Mouse (Mus musculus) midbrain, embryonic 16.5 days (tissue): ENCODE data around the gene Mb. TPM values are rescaled to one million over a fixed set of nuclear protein-coding genes. Genes with fewer than 3 reads are reported as not detected.

Source experiments
- ATAC-seq: fragments of 200-750 bp; cut with Nextera tagmentation; 2 replicates; pipeline ENCODE4 v1.8.0; 2017; ENCODE audit warnings: moderate TSS enrichment
- H3K27ac ChIP-seq: fragments of 300-500 bp; sonication (generic); 2 replicates; pipeline ENCODE4 v1.5.1; 2014; ENCODE audit warnings: mild to moderate bottlenecking, low read length, mixed read lengths
- H3K27me3 ChIP-seq: fragments of 300-500 bp; sonication (generic); 2 replicates; pipeline ENCODE4 v1.6.1; 2014; ENCODE audit warnings: low read depth, low read length, mixed read lengths; ENCODE audit not compliant: control insufficient read depth, insufficient read depth
- H3K36me3 ChIP-seq: fragments of 300-500 bp; sonication (generic); 2 replicates; pipeline ENCODE4 v1.6.1; 2014; ENCODE audit warnings: mild to moderate bottlenecking, low read length, moderate library complexity, mixed read lengths; ENCODE audit not compliant: control insufficient read depth, insufficient read depth
- H3K4me1 ChIP-seq: fragments of 300-500 bp; sonication (generic); 2 replicates; pipeline ENCODE4 v1.6.1; 2014; ENCODE audit warnings: mild to moderate bottlenecking, low read length, mixed read lengths; ENCODE audit not compliant: control insufficient read depth, insufficient read depth
- H3K4me2 ChIP-seq: fragments of 300-500 bp; sonication (generic); 2 replicates; pipeline ENCODE4 v1.6.1; 2014; ENCODE audit warnings: mild to moderate bottlenecking, low read length, mixed read lengths
- H3K4me3 ChIP-seq: fragments of 300-500 bp; sonication (generic); 2 replicates; pipeline ENCODE4 v1.5.1; 2014; ENCODE audit warnings: low read depth, mild to moderate bottlenecking, low read length, moderate library complexity, mixed read lengths
- H3K9ac ChIP-seq: fragments of 300-500 bp; sonication (generic); 2 replicates; pipeline ENCODE4 v1.6.1; 2014; ENCODE audit warnings: low read depth, low read length, mixed read lengths
- H3K9me3 ChIP-seq: fragments of 300-500 bp; sonication (generic); replicated peaks from 2 replicates; pipeline ENCODE4 v1.6.1; 2014; ENCODE audit warnings: mild to moderate bottlenecking, low read length, mixed read lengths; ENCODE audit not compliant: control insufficient read depth, poor library complexity, severe bottlenecking
- WGBS: fragments of 180-500 bp; shearing (Covaris S2); extraction: QIAGEN DNeasy Blood & Tissue Kit; methylation state at CpG from one replicate; pipeline ENCODE4 v1.1.7; 2014; 5-methylcytosine and 5-hydroxymethylcytosine counted together
- polyA plus RNA-seq: library from polyadenylated mRNA; unstranded; fragments of >200 nt; fragmentation: Nextera tagmentation; extraction: Ambion mirVana; gene quantifications from 2 replicates; pipeline ENCODE4 v1.2.1, GENCODE M21; 2015

The Mb gene
- polyA plus RNA-seq, 1 experiment from 2014 or later = 0.40 TPM

DNA sequence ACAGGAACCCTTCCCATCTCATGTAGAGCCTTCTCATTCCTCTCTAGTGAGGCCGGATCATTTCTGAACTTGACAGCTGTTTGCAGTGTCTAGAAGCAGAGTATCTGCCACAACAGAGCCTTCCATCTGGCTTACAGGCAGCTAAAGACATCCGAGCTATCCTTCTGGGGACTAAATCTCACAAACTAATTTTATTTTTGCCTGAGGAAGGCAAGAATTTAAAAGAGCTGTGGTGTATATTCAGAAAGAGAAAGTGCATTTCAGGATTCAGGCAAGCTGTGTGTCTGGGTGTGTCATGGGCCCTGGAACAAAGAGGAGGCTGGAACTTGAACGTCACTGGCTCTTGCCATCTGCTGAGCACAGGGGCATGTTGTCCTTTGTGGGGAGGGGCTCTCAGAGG lies 56.1 kb downstream of the Mb start:
- Histone ChIP-seq H3K9me3 (no peaks in the 10 kb centered on the region), H3K27me3 (no peaks in the 10 kb centered on the region), H3K4me3 (no peak overlapping the region), H3K4me1 (no peaks in the 10 kb centered on the region), H3K27ac (no peak overlapping the region), H3K36me3 (no peaks in the 10 kb centered on the region), H3K4me2 (no peak overlapping the region), H3K9ac (no peak overlapping the region)
- 77% methylated on average over 3 of the region's 3 CpGs for WGBS
- no peak for ATAC-seq

DNA sequence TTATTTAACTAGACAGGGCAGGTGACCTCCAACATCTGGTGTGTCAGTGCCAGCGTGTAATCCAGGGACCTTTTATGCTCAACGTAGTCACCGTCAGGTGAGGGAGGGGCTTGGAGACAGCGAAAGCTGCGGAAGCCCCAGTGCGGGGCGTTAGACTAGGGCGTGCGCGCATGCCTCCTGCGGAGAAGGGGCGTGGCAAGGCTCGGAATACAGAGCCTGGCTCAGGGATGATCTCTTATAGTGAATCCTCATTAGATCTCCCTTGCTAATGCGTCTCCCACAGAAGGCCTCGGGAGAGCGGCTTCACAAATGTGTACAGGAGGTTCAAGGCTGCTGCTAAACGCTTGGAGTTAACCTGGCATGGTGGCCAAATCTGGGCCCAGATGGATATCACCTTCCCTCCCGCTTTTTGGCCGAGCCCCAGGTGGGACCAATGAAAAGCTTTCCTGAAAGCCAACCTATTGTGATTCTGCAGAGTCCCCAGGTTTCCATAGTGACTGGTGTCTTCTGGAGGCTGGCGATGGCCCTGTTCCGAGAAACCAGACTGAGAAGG lies 62.9 kb downstream of the Mb start:
- H3K36me3 ChIP-seq = no peaks in the 10 kb centered on the region
- peak; percentile 96 for ATAC-seq
- H3K9me3 ChIP-seq = no peaks in the 10 kb centered on the region
- peak overlapping the region; percentile 59 for H3K9ac ChIP-seq
- no peaks in the 10 kb centered on the region for H3K27me3 ChIP-seq
- H3K4me2 ChIP-seq = peak overlapping the region; percentile 57
- H3K4me3 ChIP-seq = peak overlapping the region; percentile 38
- peaks cover 6% of the 10 kb centered on the region; the same call in 1 of the 2 replicates for H3K4me1 ChIP-seq
- H3K27ac ChIP-seq = peak overlapping the region; percentile 81
- 2% methylated on average over 21 of the region's 21 CpGs for WGBS

DNA sequence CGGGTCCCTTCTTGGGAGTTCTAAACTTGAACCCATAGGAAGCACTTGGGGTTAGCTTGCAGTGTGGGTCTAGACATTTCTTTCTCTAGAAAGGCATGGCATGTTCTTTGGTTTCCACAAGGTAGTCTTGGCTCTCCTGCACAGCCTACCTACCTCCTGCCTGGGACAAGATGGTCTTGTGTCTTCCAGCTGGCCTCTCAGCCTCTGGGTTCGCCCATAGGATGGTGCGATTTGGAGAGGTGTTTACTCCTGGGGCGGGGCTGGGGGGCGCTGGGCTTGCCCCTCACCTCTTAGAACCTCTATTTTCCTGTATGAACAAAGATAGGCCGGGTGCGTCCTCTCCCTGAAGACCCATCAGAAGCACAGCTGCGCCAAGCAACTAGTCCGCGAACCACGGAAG lies 63.3 kb downstream of the Mb start:
- Histone ChIP-seq H3K9ac (peak overlapping the region; percentile 59), H3K9me3 (no peaks in the 10 kb centered on the region), H3K36me3 (no peaks in the 10 kb centered on the region), H3K4me1 (peaks cover 6% of the 10 kb centered on the region; the same call in 1 of the 2 replicates), H3K27me3 (no peaks in the 10 kb centered on the region), H3K4me3 (peak overlapping the region; percentile 38), H3K27ac (peak overlapping the region; percentile 81), H3K4me2 (peak overlapping the region; percentile 57)
- WGBS = 13% methylated on average over 11 of the region's 11 CpGs
- no peak; the same call in none of the 2 replicates for ATAC-seq

DNA sequence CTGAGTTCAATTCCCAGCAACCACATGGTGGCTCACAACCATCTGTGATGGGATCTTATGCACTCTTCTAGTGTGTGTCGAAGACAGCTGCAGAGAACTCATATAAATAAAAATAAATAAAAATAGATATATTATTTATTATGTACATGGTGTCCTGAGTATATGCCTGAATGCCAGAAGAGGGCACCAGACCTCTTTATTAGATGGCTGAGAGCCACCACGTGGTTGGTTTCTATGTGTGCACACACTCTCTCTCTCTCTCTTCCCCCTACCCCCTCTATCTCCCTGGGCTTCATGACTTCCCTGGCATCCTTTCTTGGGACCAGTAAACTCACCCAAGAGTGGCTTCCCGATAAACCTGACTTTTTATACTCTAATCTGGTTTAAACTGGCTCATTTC lies 67.7 kb downstream of the Mb start:
- Histone ChIP-seq H3K9ac (no peak overlapping the region), H3K36me3 (no peaks in the 10 kb centered on the region), H3K4me1 (peaks cover under 1% of the 10 kb centered on the region; the same call in 1 of the 2 replicates), H3K27me3 (no peaks in the 10 kb centered on the region), H3K4me3 (no peak overlapping the region), H3K4me2 (no peak overlapping the region), H3K9me3 (no peaks in the 10 kb centered on the region), H3K27ac (no peak overlapping the region)
- WGBS = 54% methylated on average over 3 of the region's 3 CpGs
- no peak for ATAC-seq

DNA sequence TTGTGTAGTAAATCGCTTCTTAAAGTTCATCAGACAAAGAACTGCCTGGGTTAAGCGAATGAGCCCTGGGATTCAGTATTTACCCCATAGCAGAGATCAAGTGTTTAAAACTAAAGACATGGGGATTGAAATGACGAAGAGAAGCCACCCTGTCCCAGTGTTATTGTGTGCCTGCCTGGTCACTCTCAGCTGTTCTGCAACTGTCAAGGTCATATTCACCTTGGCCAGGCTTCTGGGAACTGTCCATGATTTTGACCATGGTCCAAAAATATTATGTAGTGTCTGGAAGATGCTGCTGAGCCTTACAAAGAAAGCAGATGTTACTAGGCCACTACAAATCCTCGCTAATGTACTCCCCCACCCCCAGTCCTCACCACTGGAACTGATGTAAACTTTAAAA lies 70.7 kb downstream of the Mb start:
- Histone ChIP-seq H3K27ac (no peak overlapping the region), H3K9ac (no peak overlapping the region), H3K4me3 (no peak overlapping the region), H3K27me3 (no peaks in the 10 kb centered on the region), H3K4me2 (no peak overlapping the region), H3K9me3 (no peaks in the 10 kb centered on the region), H3K36me3 (no peaks in the 10 kb centered on the region), H3K4me1 (no peaks in the 10 kb centered on the region)
- WGBS = 81% methylated on average over 4 of the region's 4 CpGs
- ATAC-seq = no peak

DNA sequence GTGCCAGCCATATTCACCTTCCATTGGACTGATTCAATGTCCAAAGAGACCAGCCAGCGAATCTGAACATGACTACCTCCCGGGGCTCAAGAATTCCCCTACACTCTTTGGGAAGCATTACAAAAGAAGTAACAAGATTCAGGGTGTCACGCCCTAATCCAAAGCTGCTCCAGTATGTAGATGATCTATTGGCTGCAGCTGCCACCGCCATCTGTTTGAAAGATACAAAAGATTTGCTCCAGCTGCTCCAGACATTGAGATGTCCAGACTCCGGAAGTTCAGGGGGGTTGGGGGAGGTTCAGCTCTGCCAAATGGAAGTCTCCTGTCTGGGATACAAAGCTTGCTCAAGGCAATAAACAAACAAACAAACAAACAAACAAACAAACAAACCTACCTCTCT lies 73.9 kb downstream of the Mb start:
- Histone ChIP-seq H3K9me3 (no peaks in the 10 kb centered on the region), H3K27ac (no peak overlapping the region), H3K36me3 (no peaks in the 10 kb centered on the region), H3K4me2 (no peak overlapping the region), H3K27me3 (no peaks in the 10 kb centered on the region), H3K4me3 (no peak overlapping the region), H3K9ac (no peak overlapping the region), H3K4me1 (peaks cover 4% of the 10 kb centered on the region; the same call in 1 of the 2 replicates)
- ATAC-seq = no peak
- WGBS = 19% methylated on average over 5 of the region's 5 CpGs

DNA sequence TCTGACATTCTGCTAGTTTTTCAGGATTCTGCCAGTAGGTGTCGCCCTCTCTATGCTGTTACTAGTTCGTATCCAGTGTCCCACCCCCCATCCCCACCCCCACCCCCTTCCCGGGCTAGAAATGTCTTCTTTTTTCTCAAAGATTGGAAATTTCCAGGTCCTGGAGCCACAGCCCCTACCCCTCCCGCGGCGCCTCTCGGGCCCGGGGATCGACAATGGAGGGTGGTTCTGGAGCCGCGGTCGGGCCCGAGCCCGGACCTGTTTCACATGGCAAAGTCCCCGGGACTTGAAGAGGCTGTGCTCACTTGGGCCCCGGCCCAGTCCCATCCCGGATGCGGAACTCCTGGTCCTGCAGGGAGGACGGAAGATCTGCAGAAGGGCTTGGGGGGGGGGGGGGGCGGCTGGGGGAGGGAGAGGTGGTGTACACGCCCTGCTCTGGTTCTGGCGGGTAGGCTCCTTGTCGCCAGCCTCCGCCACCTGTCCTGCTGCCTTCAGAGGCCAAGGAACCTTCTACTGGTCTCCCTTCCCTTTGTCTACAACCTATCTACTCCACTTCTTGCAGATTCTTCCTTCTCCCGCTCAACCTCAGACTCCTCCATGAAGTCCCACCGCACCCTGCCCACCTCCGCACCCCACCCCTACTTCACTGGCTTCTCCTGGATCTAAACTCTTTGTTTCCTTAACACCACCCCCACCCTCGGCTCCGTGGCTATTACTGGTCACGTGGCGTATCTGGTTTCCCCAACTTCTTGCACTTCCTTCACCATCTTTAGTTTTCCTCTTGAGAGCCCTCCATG lies 76.4 kb downstream of the Mb start:
- Histone ChIP-seq H3K9ac (peak overlapping the region; percentile 79), H3K4me2 (peak overlapping the region; percentile 84), H3K9me3 (no peaks in the 10 kb centered on the region), H3K36me3 (no peaks in the 10 kb centered on the region), H3K4me1 (peaks cover 4% of the 10 kb centered on the region; the same call in 1 of the 2 replicates), H3K27me3 (no peaks in the 10 kb centered on the region), H3K27ac (peak overlapping the region; percentile 48; the same call in 1 of the 2 replicates), H3K4me3 (peak overlapping the region; percentile 53)
- WGBS = 10% methylated on average over 19 of the region's 31 CpGs
- peak; percentile 68; the same call in 1 of the 2 replicates for ATAC-seq

DNA sequence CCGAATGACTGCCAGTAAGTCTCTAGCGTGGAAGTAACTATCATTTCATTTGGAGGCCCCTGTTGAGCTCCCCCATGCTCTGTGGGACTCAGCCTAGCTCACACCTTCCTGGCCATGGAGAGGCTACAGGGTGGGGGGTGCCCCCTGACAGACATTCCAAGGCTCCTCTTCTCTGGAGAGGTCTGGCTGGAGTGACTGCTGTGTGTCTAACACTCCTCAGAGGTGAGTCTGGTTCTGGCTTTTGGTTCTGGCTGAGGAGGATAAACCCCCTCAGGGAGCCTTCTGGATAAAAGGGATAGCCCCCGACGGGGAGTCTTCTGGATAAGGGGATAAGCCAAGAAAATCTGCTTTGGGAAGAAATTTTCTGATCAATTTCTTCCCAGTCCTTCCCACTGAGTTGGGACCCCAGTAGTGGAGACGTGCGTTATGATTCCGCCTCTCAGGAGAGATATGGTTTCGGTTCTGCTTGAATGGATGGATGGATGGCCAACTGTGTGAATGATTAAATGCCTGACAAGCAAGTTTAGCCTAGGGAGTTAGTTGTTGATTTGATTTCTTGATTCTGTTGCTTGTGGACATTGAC lies 77.1 kb downstream of the Mb start:
- peak overlapping the region; percentile 53 for H3K4me3 ChIP-seq
- peak overlapping the region; percentile 84; the same call in 1 of the 2 replicates for H3K4me2 ChIP-seq
- peaks cover 4% of the 10 kb centered on the region; the same call in 1 of the 2 replicates for H3K4me1 ChIP-seq
- peak; percentile 48; the same call in 1 of the 2 replicates for ATAC-seq
- no peaks in the 10 kb centered on the region for H3K27me3 ChIP-seq
- H3K9ac ChIP-seq = peak overlapping the region; percentile 79; the same call in 1 of the 2 replicates
- 30% methylated on average over 8 of the region's 8 CpGs for WGBS
- no peaks in the 10 kb centered on the region for H3K9me3 ChIP-seq
- no peaks in the 10 kb centered on the region for H3K36me3 ChIP-seq
- no peak overlapping the region for H3K27ac ChIP-seq

DNA sequence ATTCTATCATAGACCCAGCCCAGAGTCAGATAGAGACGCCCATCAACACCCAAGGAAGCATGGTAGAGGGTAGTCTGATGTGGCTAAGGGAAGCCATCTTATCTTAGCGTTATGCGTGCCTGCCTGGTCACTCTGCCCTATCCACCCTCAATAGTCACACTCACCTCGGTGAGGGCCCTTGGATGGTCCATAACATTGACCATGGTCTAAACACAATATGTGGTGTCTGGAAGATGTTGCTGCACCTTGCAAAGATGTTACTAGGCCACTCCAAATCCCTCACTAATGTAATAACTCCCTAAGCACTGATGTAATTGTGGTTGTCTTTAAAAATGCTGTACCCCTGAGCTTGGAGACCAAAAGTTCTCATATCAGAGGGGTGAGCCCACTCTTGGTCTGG lies 77.8 kb downstream of the Mb start:
- no peak overlapping the region for H3K4me2 ChIP-seq
- H3K27me3 ChIP-seq = no peaks in the 10 kb centered on the region
- 86% methylated on average over 4 of the region's 4 CpGs for WGBS
- H3K9ac ChIP-seq = no peak overlapping the region
- peaks cover 4% of the 10 kb centered on the region; the same call in 1 of the 2 replicates for H3K4me1 ChIP-seq
- no peak for ATAC-seq
- H3K9me3 ChIP-seq = no peaks in the 10 kb centered on the region
- no peak overlapping the region for H3K27ac ChIP-seq
- H3K4me3 ChIP-seq = no peak overlapping the region
- H3K36me3 ChIP-seq = no peaks in the 10 kb centered on the region
